Mouse (Mus musculus): ENCODE results near the gene Ackr4. TPM values are rescaled to one million over a fixed set of nuclear protein-coding genes. Genes with fewer than 3 reads are reported as not detected.

Gene Ackr4
- polyA plus RNA-seq, 1 experiment from 2014 or later = 5.0 TPM

GRCm38 (mm10) chr9:104123101-104123500 is 3.6 kb downstream of the Ackr4 start:
- Histone ChIP-seq H3K9me3 (ENCODE audit: control insufficient read depth, low read length) (no peaks in the 10 kb centered on the region), H3K36me3 (ENCODE audit: control insufficient read depth, insufficient read depth, low read length) (no peaks in the 10 kb centered on the region), H3K27me3 (replicated peaks; ENCODE audit: control insufficient read depth, insufficient read depth, low read length) (no peaks in the 10 kb centered on the region), H3K4me1 (ENCODE audit: control insufficient read depth, insufficient read depth, low read length) (no peaks in the 10 kb centered on the region), H3K9ac (ENCODE audit: low read depth, low read length) (no peak overlapping the region), H3K4me2 (ENCODE audit: low read depth, low read length) (no peak overlapping the region), H3K4me3 (ENCODE audit: low read length) (no peak overlapping the region), H3K27ac (ENCODE audit: low read length) (no peak overlapping the region)
- ATAC-seq = no peak
- 72% methylated on average over 5 of the region's 5 CpGs for WGBS

- Histone ChIP-seq H3K4me2 (ENCODE audit: low read depth, low read length) (no peak overlapping the region), H3K27me3 (replicated peaks; ENCODE audit: control insufficient read depth, insufficient read depth, low read length) (no peaks in the 10 kb centered on the region), H3K4me3 (ENCODE audit: low read length) (no peak overlapping the region), H3K9ac (ENCODE audit: low read depth, low read length) (no peak overlapping the region), H3K27ac (ENCODE audit: low read length) (no peak overlapping the region), H3K36me3 (ENCODE audit: control insufficient read depth, insufficient read depth, low read length) (no peaks in the 10 kb centered on the region), H3K4me1 (ENCODE audit: control insufficient read depth, insufficient read depth, low read length) (no peaks in the 10 kb centered on the region), H3K9me3 (ENCODE audit: control insufficient read depth, low read length) (no peaks in the 10 kb centered on the region)
- no peak for ATAC-seq
- WGBS = 93% methylated on average over 5 of the region's 5 CpGs
These were observed 17.6 kb downstream of the Ackr4 start for GRCm38 (mm10) chr9:104109151-104109550.

DNA sequence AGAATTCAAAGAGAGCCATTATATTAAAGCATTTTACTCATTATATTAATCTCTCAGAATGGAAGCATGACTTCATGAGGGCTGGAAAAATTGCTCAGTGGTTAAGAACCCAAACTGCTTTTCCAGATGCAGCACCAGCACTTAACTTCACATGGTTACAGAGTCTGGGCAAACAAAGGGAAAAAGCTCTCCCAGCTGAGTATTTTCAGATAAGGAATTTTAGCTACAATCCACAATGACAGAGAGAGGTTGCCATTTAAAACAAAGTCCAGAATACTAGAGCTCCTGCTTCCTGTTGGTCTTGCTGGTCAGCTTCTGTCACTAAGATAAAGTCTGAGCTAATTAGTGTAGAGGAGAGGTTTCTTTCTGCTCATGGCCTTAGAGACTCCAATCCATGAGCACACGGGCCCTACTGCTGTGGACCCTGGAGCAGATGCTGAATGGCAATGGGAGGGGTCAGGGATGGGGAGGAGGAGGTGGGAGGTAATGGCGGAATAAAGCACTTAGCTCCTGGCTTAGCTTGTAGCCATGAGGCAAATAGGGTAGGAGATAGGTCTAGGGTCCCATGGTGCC is 18.1 kb downstream of the Ackr4 start:
- ATAC-seq = no peak
- Histone ChIP-seq H3K27me3 (replicated peaks; ENCODE audit: control insufficient read depth, insufficient read depth, low read length) (no peaks in the 10 kb centered on the region), H3K36me3 (ENCODE audit: control insufficient read depth, insufficient read depth, low read length) (no peaks in the 10 kb centered on the region), H3K4me2 (ENCODE audit: low read depth, low read length) (no peak overlapping the region), H3K4me3 (ENCODE audit: low read length) (no peak overlapping the region), H3K27ac (ENCODE audit: low read length) (no peak overlapping the region), H3K4me1 (ENCODE audit: control insufficient read depth, insufficient read depth, low read length) (no peaks in the 10 kb centered on the region), H3K9me3 (ENCODE audit: control insufficient read depth, low read length) (no peaks in the 10 kb centered on the region), H3K9ac (ENCODE audit: low read depth, low read length) (no peak overlapping the region)
- WGBS = 60% methylated on average over 2 of the region's 2 CpGs

- Histone ChIP-seq H3K9ac (ENCODE audit: low read depth, low read length) (no peak overlapping the region), H3K4me2 (ENCODE audit: low read depth, low read length) (no peak overlapping the region), H3K4me1 (ENCODE audit: control insufficient read depth, insufficient read depth, low read length) (no peaks in the 10 kb centered on the region), H3K27ac (ENCODE audit: low read length) (no peak overlapping the region), H3K4me3 (ENCODE audit: low read length) (no peak overlapping the region), H3K36me3 (ENCODE audit: control insufficient read depth, insufficient read depth, low read length) (no peaks in the 10 kb centered on the region), H3K27me3 (replicated peaks; ENCODE audit: control insufficient read depth, insufficient read depth, low read length) (no peaks in the 10 kb centered on the region), H3K9me3 (ENCODE audit: control insufficient read depth, low read length) (no peaks in the 10 kb centered on the region)
- no peak for ATAC-seq
- 53% methylated on average over 6 of the region's 6 CpGs for WGBS
These were observed 19.3 kb downstream of the Ackr4 start for GRCm38 (mm10) chr9:104107482-104107881.

DNA sequence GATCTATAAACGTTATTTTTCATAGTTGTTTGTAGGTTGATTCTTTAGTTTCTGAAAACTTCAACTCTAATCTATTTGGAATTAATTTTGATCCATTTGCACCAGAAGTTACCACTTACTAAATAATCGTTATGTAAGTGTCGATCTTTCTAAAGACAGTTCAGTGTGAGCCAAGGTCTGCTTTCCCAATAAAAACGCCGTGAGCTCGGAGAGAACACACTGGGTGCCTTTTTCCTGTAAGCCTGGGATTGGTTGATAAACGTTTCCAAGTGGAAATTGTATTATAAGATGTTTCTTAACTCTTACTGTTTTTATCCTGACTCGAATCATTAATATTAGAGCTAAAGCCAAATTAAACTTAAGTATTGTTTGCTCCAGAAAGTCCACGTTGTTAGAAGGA is 19.8 kb downstream of the Ackr4 start:
- Histone ChIP-seq H3K27ac (ENCODE audit: low read length) (no peak overlapping the region), H3K27me3 (replicated peaks; ENCODE audit: control insufficient read depth, insufficient read depth, low read length) (no peaks in the 10 kb centered on the region), H3K4me3 (ENCODE audit: low read length) (no peak overlapping the region), H3K4me1 (ENCODE audit: control insufficient read depth, insufficient read depth, low read length) (no peaks in the 10 kb centered on the region), H3K36me3 (ENCODE audit: control insufficient read depth, insufficient read depth, low read length) (no peaks in the 10 kb centered on the region), H3K4me2 (ENCODE audit: low read depth, low read length) (no peak overlapping the region), H3K9me3 (ENCODE audit: control insufficient read depth, low read length) (no peaks in the 10 kb centered on the region), H3K9ac (ENCODE audit: low read depth, low read length) (no peak overlapping the region)
- ATAC-seq = no peak
- 76% methylated on average over 9 of the region's 9 CpGs for WGBS

- no peak for ATAC-seq
- WGBS = 87% methylated on average over 2 of the region's 2 CpGs
- H3K4me1 ChIP-seq (ENCODE audit: control insufficient read depth, insufficient read depth, low read length) = no peaks in the 10 kb centered on the region
- no peaks in the 10 kb centered on the region for H3K9me3 ChIP-seq (ENCODE audit: control insufficient read depth, low read length)
- no peak overlapping the region for H3K4me3 ChIP-seq (ENCODE audit: low read length)
- no peaks in the 10 kb centered on the region for H3K36me3 ChIP-seq (ENCODE audit: control insufficient read depth, insufficient read depth, low read length)
- no peaks in the 10 kb centered on the region for H3K27me3 ChIP-seq (replicated peaks; ENCODE audit: control insufficient read depth, insufficient read depth, low read length)
- no peak overlapping the region for H3K4me2 ChIP-seq (ENCODE audit: low read depth, low read length)
- H3K9ac ChIP-seq (ENCODE audit: low read depth, low read length) = no peak overlapping the region
- no peak overlapping the region for H3K27ac ChIP-seq (ENCODE audit: low read length)
These were observed 21.7 kb downstream of the Ackr4 start for GRCm38 (mm10) chr9:104104986-104105385.

GRCm38 (mm10) chr9:104102901-104103300 is 23.8 kb downstream of the Ackr4 start:
- Histone ChIP-seq H3K4me2 (ENCODE audit: low read depth, low read length) (no peak overlapping the region), H3K27ac (ENCODE audit: low read length) (no peak overlapping the region), H3K27me3 (replicated peaks; ENCODE audit: control insufficient read depth, insufficient read depth, low read length) (no peaks in the 10 kb centered on the region), H3K9ac (ENCODE audit: low read depth, low read length) (no peak overlapping the region), H3K4me1 (ENCODE audit: control insufficient read depth, insufficient read depth, low read length) (no peaks in the 10 kb centered on the region), H3K4me3 (ENCODE audit: low read length) (no peak overlapping the region), H3K36me3 (ENCODE audit: control insufficient read depth, insufficient read depth, low read length) (no peaks in the 10 kb centered on the region), H3K9me3 (ENCODE audit: control insufficient read depth, low read length) (no peaks in the 10 kb centered on the region)
- no peak for ATAC-seq
- WGBS = 50% methylated on average over 2 of the region's 2 CpGs

GRCm38 (mm10) chr9:104102301-104102700 is 24.4 kb downstream of the Ackr4 start:
- Histone ChIP-seq H3K4me1 (ENCODE audit: control insufficient read depth, insufficient read depth, low read length) (no peaks in the 10 kb centered on the region), H3K27ac (ENCODE audit: low read length) (no peak overlapping the region), H3K4me3 (ENCODE audit: low read length) (no peak overlapping the region), H3K36me3 (ENCODE audit: control insufficient read depth, insufficient read depth, low read length) (no peaks in the 10 kb centered on the region), H3K27me3 (replicated peaks; ENCODE audit: control insufficient read depth, insufficient read depth, low read length) (no peaks in the 10 kb centered on the region), H3K9ac (ENCODE audit: low read depth, low read length) (no peak overlapping the region), H3K9me3 (ENCODE audit: control insufficient read depth, low read length) (no peaks in the 10 kb centered on the region), H3K4me2 (ENCODE audit: low read depth, low read length) (no peak overlapping the region)
- WGBS = 45% methylated on average over 6 of the region's 6 CpGs
- ATAC-seq = peak; percentile 28; the same call in 1 of the 2 replicates

DNA sequence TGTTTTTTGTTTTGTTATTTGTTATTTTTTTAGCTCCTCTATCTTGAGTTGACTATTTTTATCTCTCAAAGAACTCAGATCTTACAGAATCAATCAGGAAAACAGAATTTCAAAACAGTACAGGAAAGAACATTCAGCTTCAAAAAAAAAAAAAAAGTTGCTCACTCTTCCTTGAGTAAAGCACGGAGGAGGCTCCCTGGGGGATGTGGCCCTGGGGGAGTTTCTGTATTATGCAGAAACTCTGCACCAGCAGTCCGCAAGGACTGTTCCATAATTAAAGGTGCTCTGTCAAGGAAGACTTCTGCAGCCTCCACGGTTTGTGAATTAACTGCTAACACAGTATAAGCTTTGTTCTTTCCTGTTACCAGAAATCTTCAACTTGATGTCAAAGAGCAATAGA is 25.3 kb downstream of the Ackr4 start:
- ATAC-seq = no peak
- Histone ChIP-seq H3K4me3 (ENCODE audit: low read length) (no peak overlapping the region), H3K27ac (ENCODE audit: low read length) (no peak overlapping the region), H3K4me1 (ENCODE audit: control insufficient read depth, insufficient read depth, low read length) (no peaks in the 10 kb centered on the region), H3K9ac (ENCODE audit: low read depth, low read length) (no peak overlapping the region), H3K36me3 (ENCODE audit: control insufficient read depth, insufficient read depth, low read length) (no peaks in the 10 kb centered on the region), H3K27me3 (replicated peaks; ENCODE audit: control insufficient read depth, insufficient read depth, low read length) (no peaks in the 10 kb centered on the region), H3K9me3 (ENCODE audit: control insufficient read depth, low read length) (no peaks in the 10 kb centered on the region), H3K4me2 (ENCODE audit: low read depth, low read length) (no peak overlapping the region)
- WGBS = 47% methylated on average over 3 of the region's 3 CpGs

GRCm38 (mm10) chr9:104100822-104101221 is 25.9 kb downstream of the Ackr4 start:
- Histone ChIP-seq H3K27ac (ENCODE audit: low read length) (no peak overlapping the region), H3K36me3 (ENCODE audit: control insufficient read depth, insufficient read depth, low read length) (no peaks in the 10 kb centered on the region)
- no peak for ATAC-seq

More at GRCm38 (mm10) chr9:104100822-104101221, 25.9 kb downstream of the Ackr4 start:
- Histone ChIP-seq H3K4me2 (ENCODE audit: low read depth, low read length) (no peak overlapping the region), H3K9ac (ENCODE audit: low read depth, low read length) (no peak overlapping the region), H3K4me1 (ENCODE audit: control insufficient read depth, insufficient read depth, low read length) (no peaks in the 10 kb centered on the region), H3K27me3 (replicated peaks; ENCODE audit: control insufficient read depth, insufficient read depth, low read length) (no peaks in the 10 kb centered on the region), H3K4me3 (ENCODE audit: low read length) (no peak overlapping the region), H3K9me3 (ENCODE audit: control insufficient read depth, low read length) (no peaks in the 10 kb centered on the region)
- WGBS = 64% methylated on average over 7 of the region's 7 CpGs

All from intestine, embryonic 16.5 days (tissue).